Mouse (Mus musculus): ENCODE measurements around the gene Btbd35f19.
"Not testable (repeated sequence)": the region's sequence is repeated elsewhere in the genome, so short reads cannot be mapped to it uniquely, and the experiment has no call there.

Btbd35f19 gene

GRCm38 (mm10) chrX:31383818-31384217 is at the start of gene Btbd35f19:
Btbd35f19 (minus strand) TSS chrX:31383918.
- DNase-seq, result not testable (repeated sequence)

GRCm38 (mm10) chrX:31341924-31342323 is 41.8 kb downstream of the Btbd35f19 start:
- not testable (repeated sequence) for DNase-seq

- DNase-seq, result not testable (repeated sequence)
These were observed 47.6 kb downstream of the Btbd35f19 start, which contains the start of gene Btbd35f26 for GRCm38 (mm10) chrX:31336154-31336553. Btbd35f26 (plus strand) TSS chrX:31336454.

All from lung, postnatal 10 days (tissue).